Mouse (Mus musculus) olfactory bulb, adult 2 months (tissue): ENCODE measurements at regions not wholly inside any gene's neighbourhood (a gene's known extent, or its start where the extent isn't known, plus 50 kb on each side); places are given as distances from the start of the nearest gene placed in this dataset.

Experiments used
- CTCF ChIP-seq: fragments of 200-500 bp; IDR thresholded peaks from 2 replicates; pipeline ENCODE4 v1.5.1; 2012; ENCODE audit warnings: low read depth, mild to moderate bottlenecking, low read length, moderate library complexity; ENCODE audit not compliant: insufficient read depth
- POLR2A ChIP-seq: fragments of 200-500 bp; IDR thresholded peaks from 2 replicates; pipeline ENCODE4 v1.6.1; 2012; ENCODE audit warnings: mild to moderate bottlenecking, low read depth, low read length, moderate library complexity; ENCODE audit not compliant: insufficient read depth

- no peak for TF ChIP-seq CTCF
- TF ChIP-seq POLR2A = no peak
Observed at GRCm38 (mm10) chr4:150779340-150779739, 74.4 kb upstream of the Errfi1 start.
